Mouse (Mus musculus): ENCODE data around the gene Spryd3.
"Not testable (repeated sequence)": the region's sequence is repeated elsewhere in the genome, so short reads cannot be mapped to it uniquely, and the experiment has no call there.

Spryd3 gene

GRCm38 (mm10) chr15:102136129-102136758, at the start of gene Spryd3:
Gene Spryd3, minus strand, starts transcription at chr15:102136234.
- DNase-seq (ENCODE audit: extremely low spot score, low spot score) = peak; percentile 98

GRCm38 (mm10) chr15:102183076-102183475, 47.0 kb upstream of the Spryd3 start:
- no peak for DNase-seq (ENCODE audit: extremely low spot score, low spot score)

- DNase-seq (ENCODE audit: extremely low spot score, low spot score) = no peak
These were observed 43.9 kb upstream of the Spryd3 start for GRCm38 (mm10) chr15:102179924-102180323.

- DNase-seq (ENCODE audit: extremely low spot score, low spot score) = no peak
These were observed 43.1 kb upstream of the Spryd3 start for GRCm38 (mm10) chr15:102179106-102179505.

GRCm38 (mm10) chr15:102178279-102178678, 42.2 kb upstream of the Spryd3 start:
- DNase-seq (ENCODE audit: extremely low spot score, low spot score) = peak; percentile 81

- DNase-seq (ENCODE audit: extremely low spot score, low spot score) = no peak
These were observed 41.4 kb upstream of the Spryd3 start for GRCm38 (mm10) chr15:102177417-102177816.

GRCm38 (mm10) chr15:102176571-102177316, 40.7 kb upstream of the Spryd3 start:
- DNase-seq (ENCODE audit: extremely low spot score, low spot score) = no peak

GRCm38 (mm10) chr15:102175736-102176319, 39.8 kb upstream of the Spryd3 start:
- no peak for DNase-seq (ENCODE audit: extremely low spot score, low spot score)

- no peak for DNase-seq (ENCODE audit: extremely low spot score, low spot score)
These were observed 37.5 kb upstream of the Spryd3 start for GRCm38 (mm10) chr15:102173581-102173980.

GRCm38 (mm10) chr15:102169064-102169463, 33.0 kb upstream of the Spryd3 start:
- DNase-seq (ENCODE audit: extremely low spot score, low spot score) = no peak

- no peak for DNase-seq (ENCODE audit: extremely low spot score, low spot score)
These were observed 31.6 kb upstream of the Spryd3 start for GRCm38 (mm10) chr15:102167620-102168021.

GRCm38 (mm10) chr15:102165468-102166100, 29.6 kb upstream of the Spryd3 start:
- DNase-seq (ENCODE audit: extremely low spot score, low spot score) = no peak

GRCm38 (mm10) chr15:102163900-102164693, 28.1 kb upstream of the Spryd3 start:
- no peak for DNase-seq (ENCODE audit: extremely low spot score, low spot score)

GRCm38 (mm10) chr15:102160415-102161060, 24.5 kb upstream of the Spryd3 start:
- DNase-seq (ENCODE audit: extremely low spot score, low spot score) = no peak

- DNase-seq (ENCODE audit: extremely low spot score, low spot score) = peak; percentile 42
These were observed 20.8 kb upstream of the Spryd3 start for GRCm38 (mm10) chr15:102156836-102157235.

- not testable (repeated sequence) for DNase-seq (ENCODE audit: extremely low spot score, low spot score)
These were observed 19.0 kb upstream of the Spryd3 start for GRCm38 (mm10) chr15:102155006-102155405.

GRCm38 (mm10) chr15:102152646-102153045, 16.6 kb upstream of the Spryd3 start:
- DNase-seq (ENCODE audit: extremely low spot score, low spot score) = peak; percentile 49

- no peak for DNase-seq (ENCODE audit: extremely low spot score, low spot score)
These were observed 14.5 kb upstream of the Spryd3 start, which contains the start of gene Soat2 for GRCm38 (mm10) chr15:102150301-102151135. Gene Soat2, plus strand, starts transcription at chr15:102150526.

- DNase-seq (ENCODE audit: extremely low spot score, low spot score) = no peak
These were observed 13.5 kb upstream of the Spryd3 start for GRCm38 (mm10) chr15:102149561-102149960.

Data from neural tube, embryonic 10.5 days (tissue).